Mouse (Mus musculus): ENCODE results near the gene Dhx58. TPM values are rescaled to one million over a fixed set of nuclear protein-coding genes. Genes with fewer than 3 reads are reported as not detected.
"Not testable (repeated sequence)": the region's sequence is repeated elsewhere in the genome, so short reads cannot be mapped to it uniquely, and the experiment has no call there.

Gene Dhx58
- total RNA-seq, 2 experiments from 2014 or later, result 4.7 to 17.3 TPM

DNA sequence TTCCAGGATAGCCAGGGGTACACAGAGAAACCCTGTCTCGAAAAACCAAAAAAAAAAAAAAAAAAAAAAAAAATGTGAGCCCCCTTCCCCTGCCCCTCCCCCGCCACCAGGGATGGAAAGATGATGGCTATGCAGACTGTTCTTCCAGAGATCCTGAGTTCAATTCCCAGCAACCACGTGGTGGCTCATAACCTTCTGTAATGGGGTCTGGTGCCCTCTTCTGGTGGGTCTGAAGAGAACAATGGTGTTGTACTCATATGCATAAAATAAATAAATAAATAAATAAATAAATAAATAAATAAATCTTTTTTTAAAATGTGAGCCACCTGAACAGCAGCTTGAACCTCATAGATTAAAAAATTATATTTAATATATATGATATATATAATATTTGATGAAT is 48.5 kb downstream of the Dhx58 start:
- ATAC-seq (replicated peaks; ENCODE audit: poor library complexity, severe bottlenecking), result not testable (repeated sequence)

DNA sequence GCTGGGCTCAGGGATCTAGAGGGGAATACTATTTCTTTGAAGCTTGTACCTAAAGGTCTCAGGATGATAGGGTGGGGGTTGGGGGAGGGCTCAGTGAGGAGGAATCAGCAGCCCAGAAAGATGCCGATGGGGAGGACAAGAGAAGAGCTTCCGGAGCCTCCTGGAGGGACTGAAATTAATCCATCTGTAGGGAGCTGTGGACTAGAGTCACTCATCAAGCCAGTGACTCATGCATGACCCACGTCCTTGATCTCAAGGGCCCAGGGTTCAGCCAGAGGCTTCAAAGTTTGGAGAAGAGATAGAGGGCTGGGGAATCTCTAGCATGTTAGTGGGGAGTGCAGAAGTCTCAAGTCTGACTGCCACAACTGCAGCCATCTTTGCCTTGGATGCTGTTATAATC is 52.3 kb downstream of the Dhx58 start:
- no peak for ATAC-seq (replicated peaks; ENCODE audit: poor library complexity, severe bottlenecking)

DNA sequence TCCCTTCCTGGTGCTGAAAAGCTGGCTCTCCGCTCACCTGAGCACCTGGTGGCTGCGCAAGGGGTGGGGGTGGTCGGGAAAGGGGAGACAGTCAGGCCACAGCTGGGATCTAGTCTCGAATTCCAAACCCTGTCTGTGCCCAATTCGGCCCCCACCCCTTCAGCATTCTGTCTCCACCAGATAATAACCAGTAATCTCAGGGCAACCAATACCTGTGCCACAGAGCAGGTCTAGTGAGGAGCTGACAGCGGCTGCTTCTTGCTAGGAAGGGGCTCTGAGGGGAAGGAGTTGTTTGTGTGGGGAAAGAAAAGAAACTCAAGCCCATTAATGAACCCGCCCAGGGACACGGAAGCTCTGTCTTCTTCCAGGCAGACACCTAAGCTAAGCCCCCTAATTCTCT is 52.9 kb downstream of the Dhx58 start:
- no peak for ATAC-seq (replicated peaks; ENCODE audit: poor library complexity, severe bottlenecking)

DNA sequence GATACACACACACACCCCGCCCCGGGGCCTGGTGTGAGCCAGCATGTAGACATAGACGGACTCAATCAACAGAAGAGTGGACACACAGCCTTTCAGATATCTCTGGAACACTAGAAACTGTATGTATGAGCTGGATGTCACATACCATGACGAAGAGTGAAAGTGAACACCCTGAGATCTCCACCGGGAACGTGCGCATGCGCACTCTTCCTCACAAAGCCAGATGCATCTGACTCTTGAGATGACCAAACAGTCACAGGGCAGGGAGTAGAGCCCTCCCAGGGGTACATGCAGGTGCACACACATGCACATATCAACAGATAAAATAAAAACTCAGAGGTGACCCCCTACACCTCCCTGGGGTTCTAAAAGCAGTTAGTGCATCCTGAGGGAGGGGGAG is 55.7 kb downstream of the Dhx58 start:
- ATAC-seq (replicated peaks; ENCODE audit: poor library complexity, severe bottlenecking), result no peak

DNA sequence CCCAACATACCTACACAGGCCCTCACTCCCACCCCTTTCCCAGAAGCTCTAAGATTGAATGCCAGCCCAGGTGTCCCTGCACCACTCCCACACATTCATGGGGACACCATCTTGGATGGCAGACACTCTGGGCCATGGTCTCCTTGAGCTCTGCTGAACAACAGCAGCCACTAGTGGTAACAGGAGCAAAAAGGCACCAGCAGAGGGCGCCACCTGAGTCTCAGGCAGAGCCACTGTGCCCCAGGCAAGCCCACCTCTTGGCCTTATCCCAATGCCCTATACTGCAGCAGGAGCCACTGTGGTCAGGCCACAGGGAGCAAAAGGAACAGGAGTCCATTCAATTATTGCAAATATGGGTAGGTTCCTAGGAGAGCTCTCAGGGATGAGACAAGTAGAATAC is 57.8 kb downstream of the Dhx58 start:
- peak; percentile 82 for ATAC-seq (replicated peaks; ENCODE audit: poor library complexity, severe bottlenecking)

Other genes with a start within 250 kb of the Dhx58 start
- 7.0 and 10.1 TPM in 2 replicates for gene Klhl11, start 231.5 kb downstream of the Dhx58 start, total RNA-seq (2014; fragmentation: Nextera tagmentation)
- 16.7 and 21.3 TPM in 2 replicates for gene Klhl11, start 231.5 kb downstream of the Dhx58 start, total RNA-seq (2017)
- gene Acly, start 176.3 kb downstream of the Dhx58 start, total RNA-seq (2014; fragmentation: Nextera tagmentation), result 93.5 and 98.0 TPM in 2 replicates
- gene Acly, start 176.3 kb downstream of the Dhx58 start, total RNA-seq (2017), result 101 and 107 TPM in 2 replicates
- 3.7 TPM in 1 of 2 replicates, not detected in the other for gene Ttc25, start 158.7 kb downstream of the Dhx58 start, total RNA-seq (2014; fragmentation: Nextera tagmentation)
- gene Ttc25, start 158.7 kb downstream of the Dhx58 start, total RNA-seq (2017), result 0.31 TPM in 1 of 2 replicates, not detected in the other
- gene Cnp, start 129.4 kb downstream of the Dhx58 start, total RNA-seq (2014; fragmentation: Nextera tagmentation), result 27.9 and 31.0 TPM in 2 replicates
- gene Cnp, start 129.4 kb downstream of the Dhx58 start, total RNA-seq (2017), result 16.2 and 20.9 TPM in 2 replicates
- 30.0 and 34.2 TPM in 2 replicates for gene Nkiras2, start 85.0 kb downstream of the Dhx58 start, total RNA-seq (2014; fragmentation: Nextera tagmentation)
- 14.2 and 16.9 TPM in 2 replicates for gene Nkiras2, start 85.0 kb downstream of the Dhx58 start, total RNA-seq (2017)
- 80.5 and 129 TPM in 2 replicates for gene Dnajc7, start 84.1 kb downstream of the Dhx58 start, total RNA-seq (2014; fragmentation: Nextera tagmentation)
- gene Dnajc7, start 84.1 kb downstream of the Dhx58 start, total RNA-seq (2017), result 90.1 and 115 TPM in 2 replicates
- not detected in 2 replicates for gene Zfp385c, start 11.8 kb downstream of the Dhx58 start, total RNA-seq (2014; fragmentation: Nextera tagmentation)
- 0.26 TPM in 1 of 2 replicates, not detected in the other for gene Zfp385c, start 11.8 kb downstream of the Dhx58 start, total RNA-seq (2017)
- gene Kat2a, start 8.2 kb upstream of the Dhx58 start, total RNA-seq (2014; fragmentation: Nextera tagmentation), result 50.0 and 54.4 TPM in 2 replicates
- 26.0 and 34.5 TPM in 2 replicates for gene Kat2a, start 8.2 kb upstream of the Dhx58 start, total RNA-seq (2017)
- gene Hspb9, start 9.6 kb upstream of the Dhx58 start, total RNA-seq (2014; fragmentation: Nextera tagmentation), result not detected in 2 replicates
- gene Hspb9, start 9.6 kb upstream of the Dhx58 start, total RNA-seq (2017), result not detected in 2 replicates
- 116 and 132 TPM in 2 replicates for gene Rab5c, start 33.9 kb upstream of the Dhx58 start, total RNA-seq (2014; fragmentation: Nextera tagmentation)
- 103 and 113 TPM in 2 replicates for gene Rab5c, start 33.9 kb upstream of the Dhx58 start, total RNA-seq (2017)
- not detected in 2 replicates for gene Kcnh4, start 55.7 kb upstream of the Dhx58 start, total RNA-seq (2014; fragmentation: Nextera tagmentation)
- gene Kcnh4, start 55.7 kb upstream of the Dhx58 start, total RNA-seq (2017), result not detected in 2 replicates
- not detected in 2 replicates for gene Hcrt, start 58.7 kb upstream of the Dhx58 start, total RNA-seq (2014; fragmentation: Nextera tagmentation)
- not detected in 2 replicates for gene Hcrt, start 58.7 kb upstream of the Dhx58 start, total RNA-seq (2017)
- gene Ghdc, start 66.7 kb upstream of the Dhx58 start, total RNA-seq (2014; fragmentation: Nextera tagmentation), result 1.8 and 1.9 TPM in 2 replicates
- gene Ghdc, start 66.7 kb upstream of the Dhx58 start, total RNA-seq (2017), result 3.1 and 3.4 TPM in 2 replicates
- gene Stat5b, start 146.5 kb upstream of the Dhx58 start, total RNA-seq (2014; fragmentation: Nextera tagmentation), result 35.5 and 40.5 TPM in 2 replicates
- 36.8 and 37.1 TPM in 2 replicates for gene Stat5b, start 146.5 kb upstream of the Dhx58 start, total RNA-seq (2017)
- gene Stat5a, start 155.1 kb upstream of the Dhx58 start, total RNA-seq (2014; fragmentation: Nextera tagmentation), result 33.7 and 36.6 TPM in 2 replicates
- 28.9 and 29.0 TPM in 2 replicates for gene Stat5a, start 155.1 kb upstream of the Dhx58 start, total RNA-seq (2017)
- 51.6 and 54.7 TPM in 2 replicates for gene Stat3, start 235.3 kb upstream of the Dhx58 start, total RNA-seq (2014; fragmentation: Nextera tagmentation)
- 52.1 and 80.7 TPM in 2 replicates for gene Stat3, start 235.3 kb upstream of the Dhx58 start, total RNA-seq (2017)